Mouse (Mus musculus) ES-E14 (cell line): ENCODE measurements around the gene Cdc42bpa.

Source experiments
- CHD2 ChIP-seq: IDR thresholded peaks from 2 replicates; pipeline ENCODE4 v1.6.1; 2014; ENCODE audit warnings: mild to moderate bottlenecking, low read depth, low read length, inconsistent platforms
- HCFC1 ChIP-seq: IDR thresholded peaks from 2 replicates; pipeline ENCODE4 v1.6.1; 2012; ENCODE audit warnings: low read length, inconsistent platforms, borderline replicate concordance; ENCODE audit not compliant: insufficient read depth
- MAFK ChIP-seq: IDR thresholded peaks from 2 replicates; pipeline ENCODE4 v1.6.1; 2014; ENCODE audit warnings: mild to moderate bottlenecking, low read depth, low read length, inconsistent platforms; ENCODE audit not compliant: insufficient read depth
- ZC3H11A ChIP-seq: IDR thresholded peaks from 2 replicates; pipeline ENCODE4 v1.6.1; 2012; ENCODE audit warnings: low read depth, mild to moderate bottlenecking, inconsistent platforms, low read length, borderline replicate concordance
- ZNF384 ChIP-seq: IDR thresholded peaks from 2 replicates; pipeline ENCODE4 v1.6.1; 2012; ENCODE audit warnings: low read depth, low read length, inconsistent platforms

DNA sequence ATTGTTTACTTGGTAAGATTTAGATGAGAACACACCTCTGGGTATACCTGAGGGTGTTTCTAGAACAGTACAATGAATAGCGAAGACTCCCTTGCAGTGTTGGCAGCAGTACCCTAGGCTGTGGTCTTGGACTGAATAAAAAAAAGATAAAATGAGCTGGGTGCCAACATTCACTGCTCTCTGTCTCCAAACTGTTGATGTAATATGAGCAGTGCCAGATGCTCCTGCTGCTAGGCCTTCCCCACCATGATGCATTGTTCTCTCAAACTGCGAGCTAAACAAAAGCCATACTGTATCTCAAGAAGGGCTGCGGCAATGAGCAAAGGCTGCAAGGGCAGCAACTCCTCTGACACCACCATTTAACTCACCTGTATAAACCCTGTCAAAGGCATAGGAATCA is 29.0 kb upstream of the Cdc42bpa start:
- TF ChIP-seq CHD2: no peak
- TF ChIP-seq ZC3H11A: no peak
- no peak for TF ChIP-seq ZNF384
- no peak for TF ChIP-seq MAFK
- TF ChIP-seq HCFC1: no peak
